Mouse (Mus musculus) neural tube, embryonic 12.5 days (tissue): ENCODE data around the gene Frzb. TPM values are rescaled to one million over a fixed set of nuclear protein-coding genes. Genes with fewer than 3 reads are reported as not detected.
A peak's percentile ranks its signal among the peaks of the same experiment; 100 is the strongest.

ENCODE experiments used
- ATAC-seq: fragments of 200-750 bp; cut with Nextera tagmentation; 2 replicates; pipeline ENCODE4 v1.8.0; 2017; ENCODE audit warnings: low read depth, mild to moderate bottlenecking, moderate TSS enrichment, moderate library complexity; ENCODE audit not compliant: low FRiP score
- H3K27ac ChIP-seq: fragments of 300-500 bp; sonication (generic); 2 replicates; pipeline ENCODE4 v1.5.1; 2016
- H3K27me3 ChIP-seq: fragments of 300-500 bp; sonication (generic); replicated peaks from 2 replicates; pipeline ENCODE4 v1.6.1; 2016; ENCODE audit warnings: mild to moderate bottlenecking
- H3K36me3 ChIP-seq: fragments of 300-500 bp; sonication (generic); 2 replicates; pipeline ENCODE4 v1.6.1; 2016; ENCODE audit warnings: mild to moderate bottlenecking
- H3K4me1 ChIP-seq: fragments of 300-500 bp; sonication (generic); 2 replicates; pipeline ENCODE4 v1.6.1; 2016
- H3K4me2 ChIP-seq: fragments of 300-500 bp; sonication (generic); replicated peaks from 2 replicates; pipeline ENCODE4 v1.6.1; 2016; ENCODE audit warnings: mild to moderate bottlenecking
- H3K4me3 ChIP-seq: fragments of 300-500 bp; sonication (generic); 2 replicates; pipeline ENCODE4 v1.5.1; 2016
- H3K9ac ChIP-seq: fragments of 300-500 bp; sonication (generic); 2 replicates; pipeline ENCODE4 v1.6.1; 2016; ENCODE audit warnings: mild to moderate bottlenecking
- H3K9me3 ChIP-seq: fragments of 300-500 bp; sonication (generic); 2 replicates; pipeline ENCODE4 v1.6.1; 2016; ENCODE audit warnings: mild to moderate bottlenecking
- WGBS: fragments of 180-500 bp; shearing (Covaris S2); methylation state at CpG from one replicate; pipeline ENCODE4 v1.1.7; 2016; 5-methylcytosine and 5-hydroxymethylcytosine counted together
- polyA plus RNA-seq: library from polyadenylated mRNA; unstranded; fragments of >200 nt; fragmentation: Nextera tagmentation; extraction: Ambion mirVana; gene quantifications from 2 replicates; pipeline ENCODE4 v1.2.1, GENCODE M21; 2016

The Frzb gene
- polyA plus RNA-seq, 1 experiment from 2014 or later, result 43.9 TPM

DNA sequence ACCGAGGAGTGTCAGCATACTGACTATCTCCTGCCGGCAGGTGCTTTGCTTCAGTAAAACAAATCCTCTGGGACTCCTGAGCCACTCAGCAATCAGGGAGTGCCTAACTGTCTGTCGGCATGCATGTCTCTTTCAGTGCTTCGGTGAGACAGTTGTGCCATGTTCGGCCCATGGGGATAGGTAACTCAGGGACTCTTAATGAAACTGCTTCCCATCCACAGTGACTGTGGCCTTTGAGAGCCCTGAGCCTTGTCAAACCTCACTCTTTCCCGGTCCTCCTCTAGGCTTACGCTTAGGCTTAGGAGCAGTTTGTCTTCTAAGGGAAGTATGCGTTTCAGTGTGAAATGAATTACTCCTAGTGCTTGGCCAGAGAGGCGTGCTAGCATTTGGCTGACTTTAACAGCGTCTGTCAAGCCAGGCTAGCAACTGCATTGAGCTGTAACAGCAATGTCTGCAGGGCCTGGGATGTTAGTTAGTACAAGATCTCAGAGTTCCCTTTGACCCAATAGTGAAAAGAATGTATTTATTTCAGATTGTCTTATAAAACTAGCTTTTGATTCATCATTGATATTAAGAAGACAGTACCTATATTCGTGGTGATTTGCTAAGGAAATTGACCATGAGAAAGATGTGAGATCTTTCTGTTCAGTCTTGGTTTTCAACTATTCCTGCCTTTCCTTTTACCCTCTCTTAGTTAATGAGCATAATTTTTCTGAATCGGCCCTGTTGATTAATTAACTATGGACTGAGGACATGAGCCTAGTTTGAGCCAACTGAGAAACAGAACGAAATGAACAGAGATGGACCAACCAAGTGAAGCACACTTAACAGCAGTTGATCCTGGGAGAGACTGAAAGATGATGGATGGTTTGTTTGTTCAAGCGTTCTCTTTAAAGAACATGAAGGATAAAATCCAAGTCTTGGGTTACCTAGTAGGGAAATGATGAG lies 2.7 kb downstream of the Frzb start:
- no peak overlapping the region for H3K9ac ChIP-seq
- H3K27me3 ChIP-seq, result no peaks in the 10 kb centered on the region
- 0 out of 2 replicates have a peak, but pooled peaks cover 4% of the 10 kb centered on the region for H3K9me3 ChIP-seq
- 0 out of 2 replicates have a peak, but pooled peaks cover 7% of the 10 kb centered on the region for H3K4me1 ChIP-seq
- ATAC-seq, result no peak
- 63% methylated on average over 14 of the region's 14 CpGs for WGBS
- peak overlapping the region; percentile 98 for H3K4me2 ChIP-seq
- H3K36me3 ChIP-seq, result no peaks in the 10 kb centered on the region
- no peak overlapping the region for H3K27ac ChIP-seq
- H3K4me3 ChIP-seq, result peak overlapping the region; percentile 65

DNA sequence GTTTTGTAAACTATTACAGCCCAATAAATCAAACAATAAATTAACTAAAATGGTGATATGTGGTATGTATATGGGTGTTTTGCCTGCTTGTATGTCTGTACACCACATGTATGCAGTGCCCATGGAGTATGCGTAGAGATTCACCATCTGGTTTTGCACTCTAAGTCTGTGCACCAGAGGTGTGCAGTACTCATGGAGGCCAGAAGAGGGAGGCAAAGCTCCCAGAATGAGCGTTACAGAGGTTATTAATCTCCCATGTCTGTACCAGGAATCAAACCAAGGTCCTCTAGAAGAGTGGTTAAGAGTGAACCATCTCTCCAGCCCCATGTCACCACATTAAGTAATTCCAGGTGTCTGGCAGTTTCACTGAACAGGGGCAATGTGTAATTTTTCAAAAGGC lies 3.5 kb downstream of the Frzb start:
- Histone ChIP-seq H3K9me3 (0 out of 2 replicates have a peak, but pooled peaks cover 4% of the 10 kb centered on the region), H3K36me3 (no peaks in the 10 kb centered on the region), H3K4me2 (peak overlapping the region; percentile 98), H3K27me3 (no peaks in the 10 kb centered on the region), H3K4me1 (0 out of 2 replicates have a peak, but pooled peaks cover 7% of the 10 kb centered on the region), H3K27ac (no peak overlapping the region), H3K9ac (no peak overlapping the region), H3K4me3 (no peak overlapping the region)
- 94% methylated on average over 2 of the region's 2 CpGs for WGBS
- no peak for ATAC-seq

DNA sequence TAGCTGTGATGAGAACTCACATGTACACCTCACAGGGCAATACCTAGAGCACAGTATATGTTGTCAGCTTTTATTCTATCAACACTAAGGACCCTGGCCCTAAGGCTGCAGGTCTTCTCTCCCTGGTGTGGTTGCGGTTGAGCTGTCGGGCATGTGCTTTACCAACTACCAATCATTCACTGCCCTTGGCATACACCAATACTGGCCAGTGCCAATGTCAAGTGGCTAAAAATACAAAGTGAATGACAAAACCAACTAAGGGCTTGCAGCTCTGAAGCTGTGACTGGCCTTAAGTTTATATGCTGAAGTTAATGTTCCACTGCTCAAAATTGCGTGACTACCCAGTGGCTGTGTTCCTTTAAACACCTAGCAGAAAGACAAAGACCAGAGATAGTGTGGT lies 6.0 kb downstream of the Frzb start:
- Histone ChIP-seq H3K4me1 (0 out of 2 replicates have a peak, but pooled peaks cover 3% of the 10 kb centered on the region), H3K4me3 (no peak overlapping the region), H3K27me3 (no peaks in the 10 kb centered on the region), H3K36me3 (no peaks in the 10 kb centered on the region), H3K9me3 (0 out of 2 replicates have a peak, but pooled peaks cover 4% of the 10 kb centered on the region), H3K9ac (no peak overlapping the region), H3K27ac (no peak overlapping the region), H3K4me2 (no peak overlapping the region)
- ATAC-seq, result no peak
- 98% methylated on average over 3 of the region's 3 CpGs for WGBS

DNA sequence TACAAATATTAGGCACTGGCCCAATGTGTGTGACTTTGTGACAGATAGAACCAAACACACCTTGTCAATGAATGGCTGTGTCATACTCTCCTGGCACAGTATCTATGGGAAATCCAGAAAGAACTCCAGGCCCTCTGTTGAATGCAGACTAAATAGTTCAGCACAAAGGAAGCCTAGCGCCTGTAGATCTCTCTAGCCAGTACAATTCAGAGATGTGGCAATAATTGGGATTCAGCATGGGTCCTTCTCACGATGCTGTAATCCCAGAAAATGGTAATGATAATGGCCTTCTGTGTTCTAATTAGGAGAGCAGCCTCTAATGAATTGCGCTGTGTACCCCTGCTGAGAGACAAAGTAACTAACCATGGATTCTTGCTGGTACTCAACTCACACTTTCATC lies 8.6 kb downstream of the Frzb start:
- no peak overlapping the region for H3K4me3 ChIP-seq
- H3K4me2 ChIP-seq, result no peak overlapping the region
- WGBS, result 62% methylated on average over 3 of the region's 3 CpGs
- H3K4me1 ChIP-seq, result no peaks in the 10 kb centered on the region
- H3K9ac ChIP-seq, result no peak overlapping the region
- H3K36me3 ChIP-seq, result no peaks in the 10 kb centered on the region
- no peaks in the 10 kb centered on the region for H3K27me3 ChIP-seq
- 0 out of 2 replicates have a peak, but pooled peaks have one; percentile 21 for ATAC-seq
- no peaks in the 10 kb centered on the region for H3K9me3 ChIP-seq
- H3K27ac ChIP-seq, result no peak overlapping the region

DNA sequence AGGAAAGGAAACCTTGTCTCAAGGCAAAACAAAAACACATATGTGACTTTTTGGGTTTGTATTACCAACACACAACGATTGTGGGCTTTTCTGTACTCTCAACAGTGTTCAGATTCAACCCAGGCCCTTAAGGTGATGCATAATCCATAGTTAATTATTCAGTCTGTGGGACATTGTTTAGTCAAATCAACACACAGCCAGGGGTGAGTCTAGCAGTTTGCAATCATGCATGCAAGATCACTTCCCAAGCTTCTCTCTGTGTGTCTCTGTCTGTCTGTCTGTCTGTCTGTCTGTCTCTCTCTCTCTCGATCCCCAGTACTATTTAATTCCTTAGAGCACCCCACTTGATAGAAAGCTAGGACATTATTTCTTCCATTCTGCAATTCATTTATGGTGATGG lies 10.0 kb downstream of the Frzb start:
- Histone ChIP-seq H3K9me3 (no peaks in the 10 kb centered on the region), H3K27ac (no peak overlapping the region), H3K36me3 (no peaks in the 10 kb centered on the region), H3K4me3 (no peak overlapping the region), H3K4me2 (no peak overlapping the region), H3K27me3 (no peaks in the 10 kb centered on the region), H3K4me1 (no peaks in the 10 kb centered on the region), H3K9ac (no peak overlapping the region)
- no peak for ATAC-seq
- WGBS, result 67% methylated on average over 2 of the region's 2 CpGs

DNA sequence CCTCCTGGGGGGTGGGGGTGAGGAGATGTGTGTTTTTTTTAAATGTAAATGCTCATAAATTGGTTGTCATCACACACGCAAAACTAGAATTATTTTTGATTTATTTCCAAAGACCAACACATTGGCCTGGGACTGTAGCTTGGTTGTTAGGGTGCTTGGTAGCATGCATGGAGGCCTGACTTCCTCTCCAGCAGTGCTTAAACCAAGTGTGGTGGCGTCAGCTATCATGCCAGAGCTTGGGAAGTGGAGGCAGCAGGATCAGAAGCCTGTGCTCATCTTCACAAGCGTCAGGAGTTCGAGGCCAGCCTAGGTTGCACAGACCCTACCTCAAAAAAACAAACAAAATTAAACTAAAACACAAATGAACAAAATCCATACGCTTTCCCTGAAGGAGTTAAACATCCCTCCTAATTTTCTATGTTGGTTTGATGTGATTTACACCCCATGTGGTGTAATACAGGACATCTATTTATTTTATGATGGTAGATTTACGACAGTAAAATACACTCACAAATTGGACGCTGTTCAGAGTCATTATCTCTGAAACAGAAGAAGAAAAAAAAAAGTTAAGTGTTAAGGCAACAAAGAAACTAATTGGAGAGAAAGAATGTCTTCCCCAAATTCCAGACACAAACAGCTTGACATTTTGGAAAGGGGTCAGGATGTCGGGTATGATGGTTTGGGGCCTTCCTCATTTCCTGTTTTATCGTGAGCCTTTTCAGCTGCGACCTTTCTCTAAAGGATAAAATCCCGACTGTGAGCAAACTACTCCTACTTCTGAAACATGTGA lies 12.4 kb downstream of the Frzb start:
- no peak overlapping the region for H3K4me3 ChIP-seq
- H3K9me3 ChIP-seq, result no peaks in the 10 kb centered on the region
- H3K27ac ChIP-seq, result no peak overlapping the region
- H3K27me3 ChIP-seq, result no peaks in the 10 kb centered on the region
- 54% methylated on average over 11 of the region's 11 CpGs for WGBS
- no peaks in the 10 kb centered on the region; the same call in 1 of the 2 replicates for H3K4me1 ChIP-seq
- no peak for ATAC-seq
- no peak overlapping the region for H3K9ac ChIP-seq
- H3K36me3 ChIP-seq, result no peaks in the 10 kb centered on the region
- no peak overlapping the region for H3K4me2 ChIP-seq

GRCm38 (mm10) chr2:80433254-80433876 lies 14.1 kb downstream of the Frzb start:
- H3K27me3 ChIP-seq, result no peaks in the 10 kb centered on the region
- ATAC-seq, result no peak
- no peaks in the 10 kb centered on the region for H3K9me3 ChIP-seq
- no peak overlapping the region for H3K27ac ChIP-seq
- no peak overlapping the region for H3K4me2 ChIP-seq
- H3K36me3 ChIP-seq, result no peaks in the 10 kb centered on the region
- 89% methylated on average over 6 of the region's 6 CpGs for WGBS
- H3K4me1 ChIP-seq, result no peaks in the 10 kb centered on the region; the same call in 1 of the 2 replicates
- no peak overlapping the region for H3K4me3 ChIP-seq
- H3K9ac ChIP-seq, result no peak overlapping the region

DNA sequence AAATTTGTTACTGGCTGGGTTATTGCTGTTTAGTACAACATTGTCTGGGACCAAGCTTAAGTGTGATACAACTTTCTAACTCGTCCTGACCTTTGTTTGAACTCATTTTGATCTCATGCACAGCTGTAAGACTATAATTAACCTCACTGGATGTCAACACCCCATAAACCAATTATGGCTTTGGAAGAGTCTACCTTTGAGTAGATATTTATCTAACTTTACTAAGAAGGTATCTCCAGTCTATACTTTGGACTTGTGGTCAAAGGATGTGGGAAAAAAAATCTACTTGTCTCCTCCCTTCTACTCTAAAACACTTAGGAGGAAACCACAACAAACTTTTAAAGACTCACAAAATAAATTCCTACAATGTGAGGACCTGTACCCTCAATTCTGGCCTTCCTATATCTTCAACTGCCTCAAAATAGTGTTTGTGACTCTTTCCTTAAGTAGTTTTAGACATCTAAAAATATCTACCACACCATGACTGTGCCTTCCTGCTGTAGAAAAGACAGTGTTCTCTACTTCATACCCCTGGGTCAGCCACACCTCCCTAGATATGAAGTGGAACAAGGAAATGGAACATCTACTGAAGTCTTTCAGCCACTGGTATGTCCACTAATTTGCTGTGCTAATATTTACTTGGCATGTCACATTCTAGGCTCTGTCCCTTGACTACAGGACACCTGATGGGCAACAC lies 16.9 kb downstream of the Frzb start:
- 50% methylated on average over 1 of the region's 1 CpGs for WGBS

GRCm38 (mm10) chr2:80423116-80423515 lies 24.3 kb downstream of the Frzb start:
- Histone ChIP-seq H3K27ac (no peak overlapping the region), H3K4me3 (no peak overlapping the region), H3K4me1 (no peaks in the 10 kb centered on the region), H3K27me3 (no peaks in the 10 kb centered on the region), H3K36me3 (no peaks in the 10 kb centered on the region; the same call in 1 of the 2 replicates), H3K4me2 (no peak overlapping the region), H3K9me3 (no peaks in the 10 kb centered on the region), H3K9ac (no peak overlapping the region)
- ATAC-seq, result no peak
- WGBS, result 95% methylated on average over 5 of the region's 5 CpGs

More for the DNA sequence above, 16.9 kb downstream of the Frzb start:
- no peak overlapping the region for H3K27ac ChIP-seq
- no peaks in the 10 kb centered on the region; the same call in 1 of the 2 replicates for H3K4me1 ChIP-seq
- H3K9me3 ChIP-seq, result no peaks in the 10 kb centered on the region
- H3K4me3 ChIP-seq, result no peak overlapping the region
- no peak for ATAC-seq
- no peak overlapping the region for H3K9ac ChIP-seq
- H3K27me3 ChIP-seq, result no peaks in the 10 kb centered on the region
- no peak overlapping the region for H3K4me2 ChIP-seq
- H3K36me3 ChIP-seq, result no peaks in the 10 kb centered on the region

DNA sequence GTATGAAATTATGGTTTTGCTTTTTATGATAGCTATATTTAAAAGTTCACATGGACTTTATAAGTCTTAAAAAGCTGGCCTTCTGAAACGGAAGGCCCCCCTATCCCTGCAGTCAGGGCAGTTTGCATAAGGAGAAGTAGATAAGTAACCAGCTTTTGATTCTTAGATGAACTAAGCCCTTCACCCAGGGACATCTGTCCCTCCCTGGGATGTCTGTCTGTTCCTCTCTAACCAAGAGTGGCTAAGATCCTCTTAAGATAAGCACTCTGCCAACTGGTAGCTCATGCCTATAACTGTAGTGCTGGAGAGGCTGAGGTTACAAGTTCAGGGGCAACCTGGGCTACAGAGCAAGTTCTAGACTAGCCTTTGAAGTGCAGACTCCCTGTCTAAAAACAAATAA lies 25.4 kb downstream of the Frzb start:
- Histone ChIP-seq H3K9me3 (no peaks in the 10 kb centered on the region), H3K4me1 (no peaks in the 10 kb centered on the region), H3K4me3 (no peak overlapping the region), H3K27ac (no peak overlapping the region), H3K4me2 (no peak overlapping the region), H3K9ac (no peak overlapping the region), H3K36me3 (no peaks in the 10 kb centered on the region; the same call in 1 of the 2 replicates), H3K27me3 (no peaks in the 10 kb centered on the region)
- ATAC-seq, result no peak
- WGBS, result 70% methylated on average over 1 of the region's 1 CpGs

GRCm38 (mm10) chr2:80416286-80416685 lies 31.1 kb downstream of the Frzb start:
- no peak overlapping the region for H3K9ac ChIP-seq
- no peak overlapping the region for H3K27ac ChIP-seq
- H3K4me1 ChIP-seq, result no peaks in the 10 kb centered on the region
- no peaks in the 10 kb centered on the region for H3K27me3 ChIP-seq
- WGBS, result 81% methylated on average over 6 of the region's 6 CpGs
- H3K9me3 ChIP-seq, result no peaks in the 10 kb centered on the region
- no peak for ATAC-seq
- no peak overlapping the region for H3K4me2 ChIP-seq
- H3K4me3 ChIP-seq, result no peak overlapping the region
- H3K36me3 ChIP-seq, result no peaks in the 10 kb centered on the region; the same call in 1 of the 2 replicates
